Mouse (Mus musculus): ENCODE data around the gene Mansc4.

The Mansc4 gene

DNA sequence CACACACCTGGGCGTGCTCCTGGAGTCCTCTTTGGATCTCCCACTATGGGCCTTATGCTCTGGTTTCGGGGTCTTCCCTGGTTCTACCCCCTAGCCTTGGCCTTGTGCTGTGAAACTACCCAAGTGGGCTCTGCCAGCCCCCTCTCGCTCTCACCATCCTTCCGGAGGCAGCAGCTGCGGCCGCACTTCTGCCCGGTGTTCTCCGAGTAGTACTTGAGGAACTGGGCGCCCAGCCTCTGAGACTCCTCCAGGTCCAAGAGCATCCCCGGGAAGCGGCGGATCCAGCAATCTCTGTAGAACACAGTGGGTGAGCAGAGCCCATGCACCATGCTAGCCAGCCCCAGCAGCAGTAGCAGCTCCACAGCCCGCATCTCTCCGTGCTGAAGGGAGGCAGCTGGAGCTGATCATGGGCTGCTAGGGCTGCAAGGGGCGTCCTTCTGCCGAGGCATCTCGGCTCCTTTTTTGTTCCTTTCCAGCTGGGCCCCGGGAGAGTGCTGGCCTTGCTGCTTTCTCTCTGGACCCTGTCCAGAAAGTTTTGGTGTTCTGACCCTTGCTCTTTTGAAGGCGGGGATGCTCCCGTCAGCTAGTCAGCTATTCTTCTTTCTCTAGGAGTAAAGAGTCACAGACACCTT is at the start of gene Mansc4:
Gene Mansc4, minus strand, starts transcription at position 439 of the 632 bp plus-strand sequence.
- no peak for DNase-seq (ENCODE audit: extremely low read depth, low read depth)

DNA sequence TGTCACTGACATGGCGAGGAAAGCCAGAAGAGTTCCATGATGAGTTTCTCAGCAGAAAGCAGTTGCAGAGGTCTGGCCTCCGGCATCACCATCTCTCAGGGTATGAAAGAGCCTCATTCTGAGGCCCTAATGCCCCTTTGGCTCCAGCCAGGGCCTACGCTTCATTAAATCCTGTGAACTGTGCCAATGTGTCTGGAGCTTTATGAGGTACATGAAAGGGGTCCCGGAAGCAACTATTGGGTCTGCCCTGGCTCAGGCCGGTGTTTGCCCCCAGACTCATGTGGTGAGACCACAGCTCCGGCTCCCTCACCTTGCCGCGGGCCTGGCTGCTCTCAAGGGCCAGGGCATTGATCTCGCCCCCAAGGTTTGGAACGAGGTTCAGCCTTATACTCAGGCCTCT is 40.4 kb upstream of the Mansc4 start:
- no peak for DNase-seq (ENCODE audit: extremely low read depth, low read depth)

DNA sequence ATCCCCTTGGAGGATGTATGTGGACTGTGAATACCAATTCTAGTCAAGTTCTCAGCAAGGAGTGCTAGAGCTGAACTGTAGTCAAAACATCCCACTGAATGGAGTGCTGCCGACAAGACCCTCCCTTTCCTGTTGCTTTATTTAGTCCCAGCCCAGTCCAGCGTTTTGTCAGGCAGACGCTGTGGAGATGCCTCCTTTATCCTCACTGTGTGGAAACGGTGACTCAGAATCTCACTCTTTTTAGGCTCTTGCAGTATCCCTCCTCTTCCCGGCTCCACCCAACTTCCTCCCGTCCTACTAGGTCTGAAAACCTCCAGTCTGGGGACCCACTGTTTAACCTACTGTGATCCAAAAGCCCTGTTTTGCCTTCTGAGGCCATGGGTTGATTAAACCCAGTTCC is 34.5 kb upstream of the Mansc4 start:
- DNase-seq (ENCODE audit: extremely low read depth, low read depth) = no peak

DNA sequence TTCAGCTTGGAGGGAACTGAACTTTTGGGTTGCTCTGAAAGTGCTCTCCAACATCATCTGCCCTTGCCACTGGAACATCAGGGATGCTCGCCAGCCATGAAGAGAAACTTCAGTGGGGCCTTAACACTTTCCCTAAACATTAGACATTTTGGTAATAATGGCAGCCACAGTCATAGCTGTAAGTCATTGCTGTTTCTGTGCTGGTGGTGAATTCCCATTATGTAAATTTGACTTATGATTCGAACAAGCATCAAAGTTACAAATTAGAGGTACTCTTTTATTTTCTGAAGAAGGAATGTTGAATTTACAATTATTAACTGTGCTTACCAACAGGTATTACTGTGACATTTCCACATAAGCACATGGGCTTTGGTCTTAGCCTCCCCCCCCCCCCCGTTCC is 31.4 kb upstream of the Mansc4 start:
- no peak for DNase-seq (ENCODE audit: extremely low read depth, low read depth)

DNA sequence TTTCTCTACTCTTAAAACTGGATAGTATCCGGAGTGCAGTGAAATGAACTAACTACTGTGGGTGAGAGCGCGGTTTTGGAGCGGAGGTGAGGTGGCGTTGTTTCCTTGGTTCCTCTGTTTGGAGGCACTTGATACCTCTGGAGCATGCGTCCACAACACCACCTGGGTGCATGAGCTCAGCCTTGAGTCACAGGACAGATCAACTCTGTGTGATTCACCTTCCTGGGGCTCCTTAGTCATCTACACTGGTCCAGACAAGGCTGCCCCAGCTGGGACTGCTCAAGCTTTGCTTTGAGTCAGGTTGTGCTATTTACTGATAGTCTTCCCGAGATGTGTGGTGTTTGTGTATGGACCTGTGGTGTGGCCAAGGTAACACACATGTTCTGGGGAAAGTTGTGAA is 30.9 kb upstream of the Mansc4 start:
- no peak for DNase-seq (ENCODE audit: extremely low read depth, low read depth)

DNA sequence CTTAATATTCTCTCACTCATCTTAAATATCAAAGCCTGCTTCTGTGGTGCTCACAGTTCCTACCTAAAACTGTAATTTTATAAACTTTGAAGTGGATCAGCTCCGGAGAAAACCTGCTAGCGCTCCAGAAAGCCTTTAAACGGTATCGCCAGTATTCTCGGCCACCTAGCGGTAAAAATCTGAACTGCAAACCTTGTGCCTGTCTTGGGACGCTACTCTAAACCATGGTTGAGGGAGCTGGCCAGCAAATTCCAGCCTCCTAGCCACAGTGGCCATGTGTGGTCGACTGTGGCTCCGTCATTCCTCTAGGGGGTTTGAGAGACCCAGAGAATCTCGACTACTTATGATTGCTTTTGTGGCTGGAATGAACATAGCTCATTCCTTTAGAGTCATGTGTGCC is 29.7 kb upstream of the Mansc4 start:
- peak; percentile 47 for DNase-seq (ENCODE audit: extremely low read depth, low read depth)

DNA sequence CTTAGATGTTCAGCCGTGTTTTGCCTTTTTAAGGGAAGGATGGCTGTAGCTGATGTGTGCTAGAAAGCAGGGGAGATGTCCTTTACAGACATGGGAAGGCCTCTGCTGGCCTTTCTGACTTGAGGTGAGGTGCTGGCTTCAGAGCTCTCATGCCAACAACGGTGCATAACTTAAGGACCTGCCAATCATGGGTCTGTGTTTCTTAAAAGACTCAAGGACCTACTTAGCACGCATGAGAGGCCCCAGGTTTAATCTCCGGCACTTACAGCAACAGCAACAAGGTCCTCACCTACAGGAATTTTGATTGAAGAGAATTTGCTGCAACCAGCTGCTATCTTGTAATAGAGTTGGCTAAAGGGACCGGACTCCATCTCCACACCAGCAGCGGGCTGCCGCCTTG is 22.5 kb upstream of the Mansc4 start:
- no peak for DNase-seq (ENCODE audit: extremely low read depth, low read depth)

DNA sequence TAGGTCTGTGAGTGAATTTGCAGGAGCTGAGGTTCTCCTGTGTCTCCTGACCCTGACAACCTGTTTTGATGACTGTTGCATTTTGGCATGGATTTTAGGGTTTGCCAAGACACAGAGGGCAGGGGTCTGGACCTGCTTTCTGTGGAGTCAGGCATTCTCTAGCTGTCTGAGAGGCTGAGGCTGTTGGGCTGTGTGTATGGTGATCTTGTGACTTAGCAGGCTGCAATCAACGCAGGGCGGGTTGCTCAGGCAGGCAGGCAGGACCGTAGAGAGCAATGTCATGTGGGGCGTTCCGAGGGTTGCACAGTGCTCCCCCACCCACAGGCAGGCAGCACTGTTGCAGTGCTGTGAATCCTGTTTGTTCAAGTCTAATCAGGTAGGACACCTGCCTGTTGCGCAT is 19.9 kb upstream of the Mansc4 start:
- no peak for DNase-seq (ENCODE audit: extremely low read depth, low read depth)

DNA sequence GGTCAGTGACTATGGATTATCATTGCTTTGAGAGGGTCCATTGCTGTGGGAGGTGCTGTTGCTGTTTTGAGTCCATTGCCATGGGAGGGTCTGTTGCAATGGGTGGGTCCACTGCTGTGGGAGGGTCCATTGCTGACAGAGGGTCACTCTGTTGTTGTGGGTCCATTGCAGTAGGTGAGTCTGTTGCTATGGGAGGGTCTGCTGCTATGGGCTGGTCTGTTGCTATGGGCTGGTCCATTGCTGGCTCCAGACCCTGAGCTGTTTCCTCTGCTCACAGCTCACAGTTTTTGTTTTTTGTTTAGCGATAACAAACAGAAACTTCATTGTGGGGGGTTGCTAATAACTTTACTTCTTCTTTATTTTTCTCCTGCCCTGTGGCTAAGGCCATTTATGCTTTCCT is 18.7 kb upstream of the Mansc4 start:
- DNase-seq (ENCODE audit: extremely low read depth, low read depth) = no peak

DNA sequence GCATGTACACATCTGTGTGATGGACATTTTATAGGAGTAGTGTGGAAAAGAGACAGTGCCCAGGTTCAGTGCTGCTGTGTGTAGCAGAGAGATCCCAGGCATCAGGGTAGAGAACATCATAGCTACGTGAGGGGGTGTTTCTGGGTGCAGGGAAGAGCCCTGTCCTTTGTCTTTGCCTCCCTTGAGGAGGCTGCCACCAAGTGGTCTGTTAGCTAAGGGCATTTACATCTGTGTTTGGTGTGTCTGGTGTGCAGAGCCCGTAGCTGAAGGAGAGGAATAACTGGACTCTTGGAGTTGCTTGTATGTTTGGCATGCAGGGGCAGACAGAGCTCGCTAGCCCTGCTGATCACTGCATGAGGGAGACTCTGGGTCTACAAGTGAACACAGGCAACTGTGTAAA is 15.5 kb upstream of the Mansc4 start:
- no peak for DNase-seq (ENCODE audit: extremely low read depth, low read depth)

DNA sequence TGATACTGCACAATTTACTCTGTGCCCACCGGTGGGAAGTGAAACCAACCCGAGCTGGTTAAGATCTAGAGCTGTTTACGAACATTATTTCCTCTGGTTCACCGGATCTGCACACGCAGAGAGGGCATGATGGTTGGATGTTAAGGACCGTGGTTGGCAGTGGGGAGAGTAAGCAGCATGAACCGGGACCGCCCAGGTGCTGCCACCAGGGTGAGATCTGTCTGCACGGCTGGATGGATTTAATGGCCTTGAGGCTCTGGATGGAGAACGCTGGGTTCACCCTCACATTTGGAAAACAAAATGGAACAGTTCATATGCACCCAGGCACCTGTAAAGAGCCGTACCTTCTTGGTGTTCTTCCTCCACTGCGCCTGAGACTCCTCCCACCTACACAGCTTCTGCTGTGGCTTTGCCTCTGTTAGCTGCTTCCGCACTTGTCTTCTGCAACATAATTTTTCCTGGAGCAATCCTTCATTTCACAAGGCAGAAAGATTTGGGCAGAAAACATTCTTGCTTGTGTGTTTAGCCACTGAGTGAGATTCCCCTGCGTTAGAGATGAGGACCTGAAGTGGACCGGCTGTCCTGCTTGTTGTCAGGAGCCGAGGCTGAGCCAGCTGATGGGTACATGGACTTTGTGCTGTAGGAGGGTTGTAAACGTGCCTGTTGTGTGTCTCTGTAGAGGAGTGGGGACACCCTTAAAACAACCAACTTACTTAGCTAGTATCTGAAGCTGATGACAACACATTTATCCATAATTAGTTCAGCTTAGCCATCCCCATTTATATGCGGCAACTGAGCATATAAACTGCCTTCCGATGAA is 12.8 kb upstream of the Mansc4 start:
- no peak for DNase-seq (ENCODE audit: extremely low read depth, low read depth)

DNA sequence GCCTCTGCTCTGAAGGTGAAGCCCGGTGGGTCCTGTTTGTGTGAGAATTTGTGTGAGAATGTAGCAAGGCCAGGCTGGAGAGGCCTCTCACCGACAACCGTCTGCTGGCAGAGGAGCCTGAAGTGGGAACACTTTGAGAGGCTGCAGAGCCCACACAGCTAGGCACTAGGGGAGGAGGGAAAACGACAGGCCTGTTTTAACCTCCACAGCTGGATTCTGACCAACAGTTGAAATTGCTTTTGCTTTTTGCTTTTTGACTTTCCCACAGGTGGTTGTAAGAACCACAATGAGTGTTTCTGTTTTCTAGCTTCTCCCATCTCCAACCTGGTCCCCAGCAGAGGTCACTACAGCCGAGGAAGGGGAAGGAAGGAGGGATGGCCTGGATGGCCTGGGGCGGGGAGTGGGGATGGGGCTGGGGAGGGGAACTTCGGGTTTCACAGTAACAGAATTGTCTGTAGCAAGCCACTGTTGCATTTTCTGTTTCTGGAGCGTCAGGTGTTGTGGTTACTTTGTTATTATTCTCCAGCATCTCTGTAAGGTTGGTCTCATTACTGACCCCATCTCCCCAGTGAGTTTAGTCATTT is 10.6 kb upstream of the Mansc4 start:
- DNase-seq (ENCODE audit: extremely low read depth, low read depth) = no peak

DNA sequence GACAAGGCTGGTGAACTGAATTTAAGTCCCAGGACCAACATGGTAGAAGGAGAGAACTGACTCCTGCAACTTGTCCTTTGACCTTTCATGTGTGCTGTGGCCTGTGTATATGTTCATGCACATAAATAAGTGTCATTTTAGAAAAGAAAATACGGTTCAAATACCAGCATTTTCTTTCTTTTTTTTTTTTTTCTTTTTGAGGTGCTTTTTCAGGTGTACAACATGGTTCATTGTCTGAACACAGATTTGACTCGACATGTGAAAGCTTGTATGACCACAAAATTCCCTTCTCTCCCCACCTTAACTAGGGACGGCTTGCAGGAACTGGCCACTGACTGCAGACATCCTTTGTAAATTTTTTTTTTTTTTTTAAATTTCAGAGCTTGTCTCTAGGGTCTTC is 10.1 kb upstream of the Mansc4 start:
- no peak for DNase-seq (ENCODE audit: extremely low read depth, low read depth)

DNA sequence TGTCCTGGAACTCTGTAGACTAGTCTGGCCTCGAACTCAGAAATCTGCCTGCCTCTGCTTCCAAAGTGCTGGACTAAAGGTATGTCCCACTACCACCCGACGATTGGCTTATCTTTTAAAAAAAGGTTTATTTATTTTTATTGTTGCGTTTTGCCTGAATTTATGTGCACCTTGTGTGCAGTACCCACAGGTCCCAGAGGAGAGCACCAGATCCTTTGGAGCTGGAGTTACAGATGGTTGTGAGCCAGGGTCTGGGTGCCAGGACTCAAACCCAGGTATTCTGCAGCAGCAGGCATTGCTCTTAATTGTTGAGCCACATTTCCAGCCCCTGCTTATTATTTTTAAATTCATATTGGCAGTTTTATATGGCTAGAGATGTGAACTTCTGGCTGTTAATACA is 9.3 kb upstream of the Mansc4 start:
- DNase-seq (ENCODE audit: extremely low read depth, low read depth) = no peak

DNA sequence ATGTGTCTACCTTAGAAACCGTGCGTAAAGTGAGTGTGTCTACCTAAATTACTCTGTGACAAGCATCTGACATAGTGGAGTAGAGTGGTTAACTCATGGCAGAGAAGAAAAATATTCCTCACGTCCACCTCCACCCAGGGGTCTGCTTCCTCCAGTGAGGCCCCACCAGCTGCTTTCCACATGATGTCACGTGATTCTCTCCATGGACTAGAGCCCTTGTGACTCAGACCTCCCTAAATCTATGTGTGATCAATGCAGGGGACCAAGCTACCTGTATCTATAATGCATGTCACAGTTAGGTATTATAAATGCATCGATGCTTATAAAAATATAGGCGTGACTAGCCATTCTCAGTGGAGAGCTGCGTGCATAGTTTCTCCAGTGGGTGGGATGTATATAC is 7.9 kb upstream of the Mansc4 start:
- DNase-seq (ENCODE audit: extremely low read depth, low read depth) = no peak

DNA sequence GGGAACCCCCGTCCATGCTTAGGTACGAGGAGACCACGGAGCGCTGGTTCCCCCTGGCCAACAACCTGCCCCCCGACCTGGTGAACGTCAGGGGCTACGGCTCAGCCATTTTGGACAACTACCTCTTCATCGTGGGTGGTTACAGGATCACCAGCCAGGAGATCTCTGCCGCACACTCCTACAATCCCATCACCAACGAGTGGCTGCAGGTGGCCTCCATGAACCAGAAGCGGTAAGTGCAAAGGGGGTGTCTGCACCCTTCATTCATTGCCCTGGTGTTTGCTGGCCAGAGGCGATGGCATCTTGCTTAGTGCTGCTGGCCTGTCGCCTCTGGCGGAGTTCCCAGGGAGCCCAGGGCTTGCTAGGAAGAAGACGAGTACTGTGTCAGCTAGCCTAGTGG is 5.3 kb upstream of the Mansc4 start:
- DNase-seq (ENCODE audit: extremely low read depth, low read depth) = no peak

DNA sequence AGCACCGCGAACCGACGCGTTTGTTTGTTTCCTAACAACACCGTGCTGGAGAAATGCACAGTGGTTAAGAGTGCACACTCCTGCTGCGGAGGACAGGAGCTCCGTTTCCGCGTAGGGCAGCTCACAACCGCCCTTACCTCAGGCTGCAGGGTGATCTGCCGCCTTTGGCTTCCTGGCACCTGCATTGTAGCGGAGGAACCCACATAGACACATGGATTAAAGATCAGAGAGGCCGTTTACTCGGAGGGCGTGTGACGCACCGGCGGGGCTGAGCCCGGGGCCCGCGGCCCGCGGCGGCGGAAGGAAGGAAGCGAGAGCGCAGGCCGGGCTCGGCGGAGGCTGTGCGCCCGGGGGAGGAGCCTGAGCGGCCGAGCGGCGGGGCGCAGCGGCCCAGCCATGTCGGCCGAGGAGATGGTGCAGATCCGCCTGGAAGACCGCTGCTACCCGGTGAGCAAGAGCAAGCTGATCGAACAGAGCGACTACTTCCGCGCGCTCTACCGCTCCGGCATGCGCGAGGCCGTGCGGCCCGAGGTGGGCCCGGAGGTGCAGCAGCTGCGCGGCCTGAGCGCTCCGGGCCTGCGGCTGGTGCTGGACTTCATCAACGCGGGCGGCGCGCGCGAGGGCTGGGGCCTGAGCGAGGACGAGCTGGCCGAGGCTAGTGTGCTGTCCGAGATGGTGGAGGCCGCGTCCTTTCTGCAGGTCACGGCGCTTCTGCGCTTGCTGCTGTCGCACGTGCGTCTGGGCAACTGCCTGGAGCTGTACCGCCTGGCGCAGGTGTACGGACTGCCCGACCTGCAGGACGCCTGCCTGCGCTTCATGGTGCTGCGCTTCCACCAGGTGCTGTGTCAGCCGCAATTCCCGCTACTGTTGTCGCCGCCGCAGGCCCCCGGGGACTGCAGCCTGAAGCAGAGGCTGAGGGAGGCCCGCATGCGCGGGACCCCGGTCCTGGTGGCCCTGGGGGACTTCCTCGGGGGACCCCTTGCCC is 4.6 kb upstream of the Mansc4 start, which contains the start of gene Klhl42:
Gene Klhl42, plus strand, starts transcription at position 244 of the 985 bp plus-strand sequence.
- peak; percentile 35 for DNase-seq (ENCODE audit: extremely low read depth, low read depth)

DNA sequence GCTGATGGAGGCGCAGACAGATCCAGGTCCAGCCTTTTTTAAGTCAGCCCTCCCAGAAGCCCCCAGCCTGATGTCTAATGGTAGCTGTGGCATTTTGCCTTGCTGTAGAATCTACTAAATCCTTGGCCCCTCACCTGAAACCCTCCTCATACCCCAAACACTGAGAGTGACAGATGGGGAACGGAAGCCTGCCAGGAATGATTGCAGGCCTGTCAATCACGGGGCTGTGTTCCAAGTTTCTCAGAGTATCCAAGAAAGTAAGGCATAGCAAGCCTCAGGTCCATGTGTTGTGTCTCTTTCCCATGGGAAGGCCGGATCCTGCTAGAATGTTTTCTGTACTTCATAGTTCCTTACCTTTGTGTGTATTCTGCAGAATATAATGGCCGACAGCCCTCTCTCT is 3.4 kb upstream of the Mansc4 start:
- no peak for DNase-seq (ENCODE audit: extremely low read depth, low read depth)

DNA sequence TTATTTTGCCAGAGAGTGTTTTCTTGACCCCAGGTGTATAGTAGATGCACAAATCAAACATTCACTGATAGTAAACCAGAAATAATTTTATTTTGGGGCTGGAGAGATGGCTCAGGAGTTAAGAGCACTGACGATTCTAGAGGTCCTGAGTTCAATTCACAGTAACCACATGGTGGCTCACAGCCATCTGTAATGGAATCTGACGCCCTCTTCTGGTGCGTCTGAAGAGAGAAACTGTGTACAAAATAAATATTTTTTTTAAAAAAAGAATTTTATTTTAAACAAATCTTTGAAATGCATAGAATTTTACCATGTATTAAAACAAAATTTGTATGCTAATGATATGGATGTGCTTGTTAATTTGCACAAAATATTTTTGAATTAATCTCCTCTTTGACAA is 1.7 kb upstream of the Mansc4 start:
- DNase-seq (ENCODE audit: extremely low read depth, low read depth) = no peak

DNA sequence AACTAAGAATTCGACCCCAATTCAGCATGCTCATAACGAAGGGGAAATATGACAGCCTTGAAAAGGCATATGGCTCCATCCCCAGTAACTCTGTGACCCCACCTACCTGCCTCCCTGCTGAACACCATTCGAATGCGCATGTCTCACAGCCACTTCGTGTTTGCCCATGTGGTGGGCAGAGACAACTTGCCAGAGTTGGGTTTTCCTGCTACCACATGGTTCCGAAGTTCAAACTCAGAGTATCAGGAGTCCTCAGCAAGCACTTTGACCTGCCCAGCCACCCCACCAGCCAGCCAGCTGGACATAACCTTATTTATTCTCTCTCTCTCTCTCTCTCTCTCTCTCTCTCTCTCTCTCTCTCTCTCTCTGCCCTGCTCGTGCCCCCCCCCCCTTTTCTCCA is 904 bp upstream of the Mansc4 start:
- DNase-seq (ENCODE audit: extremely low read depth, low read depth) = no peak

DNA sequence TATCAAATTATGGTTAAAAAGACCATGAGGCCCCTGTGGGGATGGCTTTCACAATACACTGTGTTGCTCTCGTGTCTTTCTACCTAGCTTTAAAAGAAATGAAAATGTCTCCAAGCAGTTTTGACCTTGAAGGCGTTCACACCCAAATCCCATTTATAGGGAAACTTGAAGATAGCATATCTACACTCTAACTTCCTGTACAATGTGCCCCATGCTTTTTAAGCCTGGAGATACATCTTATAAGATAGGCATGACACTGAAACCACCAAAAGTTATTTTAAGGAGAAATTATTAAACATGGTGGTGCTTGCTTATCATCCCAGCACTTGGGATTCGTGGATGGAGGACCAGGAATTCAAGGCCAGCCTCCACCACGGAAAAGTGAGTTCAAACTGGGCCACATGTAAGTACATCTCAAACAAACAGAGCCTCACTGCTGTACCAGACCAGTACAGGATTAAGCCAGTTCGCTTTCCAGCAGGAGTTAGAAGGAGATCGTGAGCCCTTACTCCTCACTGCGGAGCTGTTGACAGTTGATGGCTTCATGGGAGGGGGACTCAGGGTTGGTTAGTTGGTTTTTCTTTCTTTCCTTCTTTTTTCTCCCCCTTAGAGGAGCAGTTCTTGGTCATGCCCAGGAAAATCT is 1.3 kb downstream of the Mansc4 start:
- DNase-seq (ENCODE audit: extremely low read depth, low read depth) = no peak

Measured in MEL-GATA-1-ER (cell line).